Mouse (Mus musculus) MEL (cell line): ENCODE data around the gene 4930404N11Rik. TPM values are rescaled to one million over a fixed set of nuclear protein-coding genes. Genes with fewer than 3 reads are reported as not detected.

ENCODE experiments used
- DNase-seq: peaks from one replicate; pipeline ENCODE4 v3.0.0; 2011; ENCODE audit warnings: low read depth, low spot score
- H3K27ac ChIP-seq: 2 replicates; pipeline ENCODE4 v1.5.1; 2012; ENCODE audit warnings: low read depth, mild to moderate bottlenecking, control low read depth, low read length, moderate library complexity; ENCODE audit not compliant: control insufficient read depth
- H3K27me3 ChIP-seq, 2 experiments: fragments of 150-350 bp in 1 of 2; sonication (generic) in 1 of 2; 2 replicates each; pipeline ENCODE4 v1.6.1; 2012; ENCODE audit warnings: low read length in 2 of 2, mild to moderate bottlenecking in 2 of 2, improper control_type of control experiment in 1 of 2, moderate library complexity in 1 of 2; ENCODE audit not compliant: insufficient read depth in 2 of 2, control insufficient read depth in 1 of 2
- H3K36me3 ChIP-seq, 2 experiments: 2 replicates each; pipeline ENCODE4 v1.6.1; 2012 to 2014; ENCODE audit warnings: low read length in 2 of 2, improper control_type of control experiment in 1 of 2, inconsistent platforms in 1 of 2, mild to moderate bottlenecking in 1 of 2; ENCODE audit not compliant: insufficient read depth in 2 of 2, control insufficient read depth in 1 of 2
- H3K4me1 ChIP-seq, 2 experiments: fragments of 150-350 bp in 1 of 2; sonication (generic) in 1 of 2; 2 replicates each; pipeline ENCODE4 v1.6.1; 2012; ENCODE audit warnings: low read length in 2 of 2, improper control_type of control experiment in 1 of 2, mild to moderate bottlenecking in 1 of 2; ENCODE audit not compliant: insufficient read depth in 2 of 2, control insufficient read depth in 1 of 2
- H3K4me3 ChIP-seq, 2 experiments: fragments of 150-350 bp in 1 of 2; sonication (generic) in 1 of 2; 2 replicates each; pipeline ENCODE4 v1.5.1; 2012; ENCODE audit warnings: low read depth in 2 of 2, low read length in 2 of 2, mild to moderate bottlenecking in 2 of 2, moderate library complexity in 2 of 2, control low read depth in 1 of 2, improper control_type of control experiment in 1 of 2; ENCODE audit not compliant: control insufficient read depth in 1 of 2, insufficient read depth in 1 of 2
- H3K79me2 ChIP-seq: 2 replicates; pipeline ENCODE4 v1.6.1; 2012; ENCODE audit warnings: mild to moderate bottlenecking, low read length, moderate library complexity; ENCODE audit not compliant: control insufficient read depth, poor library complexity, insufficient read depth
- H3K9ac ChIP-seq: 2 replicates; pipeline ENCODE4 v1.6.1; 2012; ENCODE audit warnings: low read depth, mild to moderate bottlenecking, control low read depth, low read length, moderate library complexity; ENCODE audit not compliant: control insufficient read depth, poor library complexity, severe bottlenecking
- H3K9me3 ChIP-seq: fragments of 150-350 bp; sonication (generic); replicated peaks from 2 replicates; pipeline ENCODE4 v1.6.1; 2012; ENCODE audit warnings: mild to moderate bottlenecking, low read length, improper control_type of control experiment, moderate library complexity; ENCODE audit not compliant: insufficient read depth
- E2F4 ChIP-seq: IDR thresholded peaks from 2 replicates; pipeline ENCODE4 v1.6.1; 2011; ENCODE audit warnings: low read depth, low read length, improper control_type of control experiment, borderline replicate concordance
- ETS1 ChIP-seq: IDR thresholded peaks from 2 replicates; pipeline ENCODE4 v1.6.1; 2012; ENCODE audit warnings: low read depth, mild to moderate bottlenecking, inconsistent platforms, low read length, improper control_type of control experiment, moderate library complexity
- GATA1 ChIP-seq: IDR thresholded peaks from 2 replicates; pipeline ENCODE4 v1.6.1; 2011; ENCODE audit warnings: low read depth, low read length, improper control_type of control experiment
- JUND ChIP-seq: IDR thresholded peaks from 2 replicates; pipeline ENCODE4 v1.6.1; 2011; ENCODE audit warnings: low read depth, mild to moderate bottlenecking, improper control_type of control experiment, low read length
- KAT2A ChIP-seq: conservative IDR thresholded peaks from 2 replicates; pipeline ENCODE4 v1.6.1; 2012; ENCODE audit warnings: low read depth, low read length, improper control_type of control experiment, inconsistent platforms
- MAX ChIP-seq: IDR thresholded peaks from 2 replicates; pipeline ENCODE4 v1.6.1; 2011; ENCODE audit warnings: low read length, improper control_type of control experiment
- MXI1 ChIP-seq: IDR thresholded peaks from 2 replicates; pipeline ENCODE4 v1.6.1; 2011; ENCODE audit warnings: mild to moderate bottlenecking, low read depth, low read length, improper control_type of control experiment
- MYB ChIP-seq: IDR thresholded peaks from 2 replicates; pipeline ENCODE4 v1.6.1; 2011; ENCODE audit warnings: mild to moderate bottlenecking, low read depth, low read length, improper control_type of control experiment
- MYC ChIP-seq: IDR thresholded peaks from 2 replicates; pipeline ENCODE4 v1.6.1; 2011; ENCODE audit warnings: low read depth, mild to moderate bottlenecking, low read length, improper control_type of control experiment, moderate library complexity
- NRF1 ChIP-seq: IDR thresholded peaks from 2 replicates; pipeline ENCODE4 v1.6.1; 2014; ENCODE audit warnings: low read depth, mild to moderate bottlenecking, inconsistent platforms, low read length, improper control_type of control experiment, moderate library complexity; ENCODE audit not compliant: poor library complexity, insufficient read depth, severe bottlenecking
- POLR2AphosphoS5 ChIP-seq: IDR thresholded peaks from 2 replicates; pipeline ENCODE4 v1.6.1; 2012; ENCODE audit warnings: low read depth, borderline replicate concordance, mild to moderate bottlenecking, inconsistent platforms, low read length, moderate library complexity, mixed read lengths
- RCOR1 ChIP-seq: IDR thresholded peaks from 2 replicates; pipeline ENCODE4 v1.6.1; 2012; ENCODE audit warnings: low read depth, mild to moderate bottlenecking, inconsistent platforms, low read length, improper control_type of control experiment
- TAL1 ChIP-seq: IDR thresholded peaks from 2 replicates; pipeline ENCODE4 v1.6.1; 2012; ENCODE audit warnings: mild to moderate bottlenecking, inconsistent platforms, low read length, moderate library complexity, mixed read lengths
- UBTF ChIP-seq: IDR thresholded peaks from 2 replicates; pipeline ENCODE4 v1.6.1; 2012; ENCODE audit warnings: low read depth, mild to moderate bottlenecking, inconsistent platforms, low read length, improper control_type of control experiment, moderate library complexity, borderline replicate concordance; ENCODE audit not compliant: insufficient read depth
- USF1 ChIP-seq: IDR thresholded peaks from 2 replicates; pipeline ENCODE4 v1.6.1; 2014; ENCODE audit warnings: low read depth, mild to moderate bottlenecking, inconsistent platforms, low read length, improper control_type of control experiment, moderate library complexity
- USF2 ChIP-seq, 2 experiments: IDR thresholded peaks; 2 replicates each; pipeline ENCODE4 v1.6.1; 2011 to 2012; ENCODE audit warnings: improper control_type of control experiment in 2 of 2, low read length in 2 of 2, borderline replicate concordance in 1 of 2, inconsistent platforms in 1 of 2, low read depth in 1 of 2, mild to moderate bottlenecking in 1 of 2; ENCODE audit not compliant: insufficient read depth in 1 of 2
- ZKSCAN1 ChIP-seq: IDR thresholded peaks from 2 replicates; pipeline ENCODE4 v1.6.1; 2012; ENCODE audit warnings: low read depth, mild to moderate bottlenecking, inconsistent platforms, low read length, improper control_type of control experiment, moderate library complexity
- ZMIZ1 ChIP-seq: IDR thresholded peaks from 2 replicates; pipeline ENCODE4 v1.6.1; 2012; ENCODE audit warnings: low read depth, mild to moderate bottlenecking, inconsistent platforms, low read length, improper control_type of control experiment, moderate library complexity
- ZNF384 ChIP-seq: IDR thresholded peaks from 2 replicates; pipeline ENCODE4 v1.6.1; 2012; ENCODE audit warnings: low read depth, mild to moderate bottlenecking, inconsistent platforms, low read length, improper control_type of control experiment
- polyA plus RNA-seq, 2 experiments: library from polyadenylated mRNA; stranded (reverse) in 1 of 2; unstranded in 1 of 2; fragments of >175 nt in 1 of 2; fragments of >200 nt in 1 of 2; gene quantifications; 2 replicates each; pipeline versions ENCODE4 v1.2.1 to v1.2.4; 2012; ENCODE audit warnings: low replicate concordance in 2 of 2, low read depth in 1 of 2; ENCODE audit not compliant: insufficient read length in 2 of 2, insufficient read depth in 1 of 2, missing spikeins in 1 of 2
- total RNA-seq: library from RNA; depleted of rRNA; stranded (reverse); fragments of 300-350 nt; gene quantifications from 2 replicates; pipeline ENCODE4 v1.2.3, GENCODE M21; 2012

The 4930404N11Rik gene
- total and polyA plus RNA-seq, 3 experiments, result 3.1 to 12.1 TPM; not detected in 1

DNA sequence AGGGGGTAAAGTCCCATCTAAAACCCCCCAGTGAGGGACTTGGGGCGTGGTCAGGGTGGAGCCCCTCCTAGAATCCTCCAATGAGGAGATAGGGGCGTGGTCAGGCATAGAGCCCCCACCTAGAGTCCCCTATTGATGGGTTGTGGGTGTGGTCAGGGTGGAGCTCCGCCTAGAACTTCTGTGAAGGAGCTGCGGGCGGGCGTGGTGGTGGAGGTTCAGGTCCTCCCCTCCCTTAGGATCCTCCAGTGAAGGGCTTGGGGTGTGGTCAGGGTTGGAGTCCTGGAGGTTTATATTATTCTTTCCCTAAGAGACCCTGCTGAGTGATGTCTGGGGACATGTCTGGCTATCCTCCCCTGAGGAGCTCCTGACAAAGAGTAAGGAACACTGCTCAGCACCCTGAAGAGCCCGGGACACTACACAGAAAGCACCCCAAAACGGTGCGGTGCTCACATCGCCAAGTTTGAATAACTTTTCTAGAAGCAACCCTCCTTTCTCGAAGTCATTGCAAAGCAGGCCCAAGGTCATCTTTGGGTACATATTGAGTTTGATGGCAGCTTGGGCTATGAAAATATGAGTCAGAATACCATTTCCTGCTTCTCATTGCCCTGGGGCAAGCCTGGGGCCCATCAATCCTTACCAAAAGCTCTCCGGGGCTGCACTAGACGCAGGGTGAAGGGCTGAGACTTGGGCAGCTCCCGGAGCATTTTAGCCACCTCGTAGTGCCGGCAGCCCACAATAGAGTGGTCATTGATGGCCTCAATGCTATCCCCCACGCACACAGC is 24.9 kb downstream of the 4930404N11Rik start (continued):
- no peak for TF ChIP-seq ZKSCAN1

DNA sequence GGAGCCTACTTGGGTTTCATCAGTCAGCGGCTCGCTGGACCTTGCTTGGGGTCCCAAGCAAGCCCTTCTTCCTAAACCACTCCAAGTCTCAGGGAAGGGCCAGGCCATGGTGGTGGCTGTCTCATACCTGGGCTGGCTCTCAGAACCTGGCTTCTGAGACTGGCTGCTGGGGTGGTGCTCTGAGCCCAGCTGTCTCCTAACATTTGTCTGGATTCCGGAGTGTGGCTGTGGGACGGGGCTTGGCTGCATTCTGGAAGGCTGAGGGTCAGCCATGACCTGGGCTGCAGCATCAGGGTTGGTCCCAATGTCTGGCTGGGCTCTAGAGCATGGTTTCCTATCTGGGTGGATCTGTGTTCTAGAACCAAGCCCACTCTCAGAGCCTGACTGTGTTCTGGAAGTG is 29.1 kb downstream of the 4930404N11Rik start:
- no peak overlapping the region for H3K27ac ChIP-seq
- H3K27me3 ChIP-seq, result no peaks in the 10 kb centered on the region; a peak in 1 of 4 replicates
- TF ChIP-seq USF1 (no peak), ETS1 (no peak), USF2 (IDR thresholded peaks at IDR 0.05; ENCODE audit: borderline replicate concordance in 1 of 2, insufficient read depth in 1 of 2, low read depth in 1 of 2, low read length in 2 of 2) (no peak), MYB (no peak), E2F4 (no peak), GATA1 (no peak), ZNF384 (no peak), RCOR1 (no peak), MYC (no peak), JUND (no peak)
- H3K36me3 ChIP-seq, result no peaks in the 10 kb centered on the region
- no peaks in the 10 kb centered on the region for H3K79me2 ChIP-seq
- DNase-seq, result no peak
- H3K4me3 ChIP-seq, result no peak overlapping the region
- H3K4me1 ChIP-seq, result no peaks in the 10 kb centered on the region
- no peaks in the 10 kb centered on the region for H3K9me3 ChIP-seq
- no peak overlapping the region for H3K9ac ChIP-seq

DNA sequence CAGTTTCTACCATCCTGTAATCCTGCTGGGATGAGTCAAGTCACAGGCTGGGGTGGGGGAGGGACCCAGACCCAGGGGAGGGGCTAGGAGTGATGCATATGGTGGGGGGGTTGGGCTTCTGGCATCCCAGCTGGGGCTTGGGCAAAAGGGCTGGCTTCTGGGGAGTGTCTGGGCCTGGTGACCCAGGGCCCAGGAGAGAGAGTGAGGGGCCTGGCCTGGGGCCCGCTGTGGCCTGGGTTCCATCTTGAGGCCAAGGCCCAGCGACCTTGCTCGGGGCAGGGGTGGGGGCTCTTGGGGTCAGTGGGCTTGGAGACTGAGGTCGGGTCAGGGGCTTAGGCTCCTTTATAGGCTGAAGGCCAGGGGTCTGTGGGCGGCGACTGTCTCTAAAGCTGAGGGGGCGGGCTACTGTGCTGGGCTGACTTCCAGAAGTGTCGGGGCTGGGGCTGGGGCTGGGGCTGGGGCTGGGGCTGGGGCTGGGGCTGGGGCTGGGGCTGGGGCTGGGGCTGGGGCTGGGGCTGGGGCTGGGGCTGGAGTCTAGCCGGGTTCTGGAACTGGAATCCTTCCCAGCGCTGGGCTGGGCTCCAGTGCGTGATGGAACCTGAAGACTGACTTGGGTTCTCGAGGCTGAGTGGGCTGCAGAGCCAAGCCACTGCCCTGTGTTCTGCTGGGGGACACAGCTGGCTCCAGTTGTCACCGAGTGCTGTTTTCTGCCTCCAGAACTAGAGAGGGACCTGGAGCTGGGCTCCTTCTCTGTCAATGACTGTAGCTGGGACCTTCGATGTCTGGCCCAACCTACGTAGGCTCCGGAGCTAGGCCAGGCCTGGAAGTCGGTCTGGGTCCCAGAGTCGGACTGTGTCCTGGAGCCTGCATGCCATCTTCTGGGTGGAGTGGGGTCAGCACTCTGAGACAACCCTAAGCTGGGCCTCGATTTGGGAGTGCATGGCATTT is 29.9 kb downstream of the 4930404N11Rik start:
- no peaks in the 10 kb centered on the region; a peak in 1 of 4 replicates for H3K27me3 ChIP-seq
- no peak for DNase-seq
- no peaks in the 10 kb centered on the region for H3K9me3 ChIP-seq
- H3K79me2 ChIP-seq, result no peaks in the 10 kb centered on the region
- TF ChIP-seq KAT2A (no peak), NRF1 (no peak), GATA1 (no peak), MXI1 (no peak), MYB (no peak), ZMIZ1 (no peak), POLR2AphosphoS5 (no peak), TAL1 (no peak), MAX (no peak), UBTF (no peak)
- no peak overlapping the region for H3K9ac ChIP-seq
- no peaks in the 10 kb centered on the region for H3K36me3 ChIP-seq
- H3K4me3 ChIP-seq, result no peak overlapping the region
- no peak overlapping the region for H3K27ac ChIP-seq
- no peaks in the 10 kb centered on the region for H3K4me1 ChIP-seq
